Mouse (Mus musculus): ENCODE results near the gene Rbbp6. TPM values are rescaled to one million over a fixed set of nuclear protein-coding genes. Genes with fewer than 3 reads are reported as not detected.

The Rbbp6 gene
- 10 to 100 TPM; 26.0 to 34.3 (median 29.9) TPM for total RNA-seq (2022)

GRCm38 (mm10) chr7:122965386-122965785 lies at the start of gene Rbbp6:
TSS of gene Rbbp6 (plus strand) at chr7:122965686.
- no peak for DNase-seq (ENCODE audit: low spot score)

- DNase-seq (ENCODE audit: low spot score), result peak; percentile 69
Observed at GRCm38 (mm10) chr7:122919728-122920582, 45.5 kb upstream of the Rbbp6 start.

DNA sequence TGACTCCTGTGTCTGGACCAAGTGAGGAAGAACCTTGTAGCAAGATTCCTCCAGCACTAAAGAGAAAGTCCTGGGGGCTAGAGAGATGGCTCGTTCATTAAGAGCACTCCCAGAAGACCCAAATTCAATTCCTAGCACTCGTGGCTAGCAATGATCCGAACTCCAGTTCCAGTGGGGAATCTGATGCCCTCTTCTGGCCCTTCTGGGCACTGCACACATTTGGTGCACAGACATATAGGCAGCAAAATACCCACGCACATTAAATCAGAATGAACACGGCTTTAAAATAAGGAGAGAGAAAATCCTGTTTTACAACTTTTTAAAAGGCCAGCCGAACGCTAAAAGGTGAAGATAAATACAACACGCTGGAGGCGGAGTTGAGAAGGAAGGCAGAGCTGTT lies 43.9 kb upstream of the Rbbp6 start:
- no peak for DNase-seq (ENCODE audit: low spot score)

DNA sequence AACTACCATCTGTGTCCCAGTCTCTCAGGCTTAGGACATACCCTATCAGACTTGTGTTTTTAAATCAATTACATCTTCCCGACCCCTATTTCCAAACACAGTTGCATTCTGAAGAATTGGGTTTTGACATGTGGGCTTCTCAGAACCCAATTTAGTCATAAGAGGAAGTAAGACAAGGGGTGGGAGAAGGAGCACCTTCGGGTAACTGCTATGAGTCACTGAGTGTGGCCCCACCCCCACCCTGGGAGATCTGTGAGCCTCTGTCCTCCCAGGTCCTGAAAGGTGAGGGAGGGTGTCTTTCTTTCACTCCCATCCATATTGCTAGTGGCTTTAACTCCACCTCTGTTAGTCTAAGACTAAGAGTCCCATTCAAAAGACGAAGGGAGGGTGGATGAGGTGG lies 41.2 kb upstream of the Rbbp6 start:
- no peak for DNase-seq (ENCODE audit: low spot score)

GRCm38 (mm10) chr7:122930494-122930893 lies 35.0 kb upstream of the Rbbp6 start:
- peak; percentile 51 for DNase-seq (ENCODE audit: low spot score)

GRCm38 (mm10) chr7:122932171-122932570 lies 33.3 kb upstream of the Rbbp6 start:
- no peak for DNase-seq (ENCODE audit: low spot score)

- DNase-seq (ENCODE audit: low spot score), result no peak
Observed at GRCm38 (mm10) chr7:122936626-122937025, 28.9 kb upstream of the Rbbp6 start.

GRCm38 (mm10) chr7:122938197-122938596 lies 27.3 kb upstream of the Rbbp6 start:
- DNase-seq (ENCODE audit: low spot score), result no peak

DNA sequence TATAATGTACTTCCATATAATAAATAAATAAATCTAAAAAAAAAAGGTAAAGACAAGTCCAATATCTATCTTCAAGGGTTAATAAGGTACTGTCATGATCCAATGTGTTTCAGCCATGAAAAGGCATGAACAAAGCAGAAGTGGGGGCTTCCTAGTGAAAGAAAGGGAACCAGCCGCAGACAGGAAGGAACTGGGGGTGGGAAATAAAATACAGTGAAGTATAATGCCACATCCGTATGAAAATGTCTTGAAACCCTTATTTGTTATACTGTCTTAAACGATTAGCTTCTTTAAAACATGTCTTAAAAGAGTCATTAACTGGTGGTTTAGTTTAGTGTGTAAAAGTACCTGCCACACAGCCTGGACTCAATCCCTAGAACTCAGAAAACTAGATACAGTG lies 26.3 kb upstream of the Rbbp6 start:
- DNase-seq (ENCODE audit: low spot score), result no peak

GRCm38 (mm10) chr7:122940371-122941075 lies 25.0 kb upstream of the Rbbp6 start:
- no peak for DNase-seq (ENCODE audit: low spot score)

- DNase-seq (ENCODE audit: low spot score), result no peak
Observed at GRCm38 (mm10) chr7:122942111-122942510, 23.4 kb upstream of the Rbbp6 start.

GRCm38 (mm10) chr7:122945149-122945548 lies 20.3 kb upstream of the Rbbp6 start:
- DNase-seq (ENCODE audit: low spot score), result peak; percentile 70

DNA sequence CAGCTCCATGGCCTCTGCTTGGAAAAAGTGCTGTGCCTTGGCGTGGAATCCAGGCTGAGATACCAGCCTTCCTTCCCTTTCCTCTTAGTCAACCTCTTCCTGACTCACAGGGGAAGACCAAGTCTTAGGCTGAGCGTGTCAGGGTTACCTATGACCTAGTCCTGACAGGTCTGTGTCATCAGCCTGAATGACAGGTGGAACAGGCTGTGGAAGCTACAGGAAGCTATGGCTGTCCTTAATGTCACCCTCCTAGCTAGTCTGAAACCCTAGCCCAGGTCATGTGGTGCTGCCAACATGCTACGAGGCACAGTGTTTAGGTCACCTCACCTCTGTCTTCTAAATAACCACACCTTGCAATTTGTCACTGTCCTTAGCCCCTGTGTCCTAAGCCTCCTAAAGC lies 16.2 kb upstream of the Rbbp6 start:
- DNase-seq (ENCODE audit: low spot score), result no peak

DNA sequence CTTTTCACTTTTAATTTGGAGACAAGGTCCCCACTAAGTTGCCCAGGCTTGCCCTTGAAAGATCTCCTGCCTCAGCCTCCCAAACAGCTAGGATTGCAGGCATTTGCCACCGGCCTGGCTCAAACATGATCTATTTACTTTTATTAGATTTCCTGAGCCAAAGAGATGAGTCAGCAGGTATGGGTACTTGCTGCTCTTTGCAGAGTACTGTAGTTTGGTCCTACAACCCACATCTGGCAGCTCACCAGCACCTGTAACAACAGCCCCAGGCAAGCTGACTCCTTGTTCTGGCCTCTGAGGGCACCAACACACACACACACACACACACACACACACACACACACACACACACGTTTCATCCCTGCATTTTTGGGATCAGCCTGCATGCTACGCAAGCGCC lies 14.0 kb upstream of the Rbbp6 start:
- no peak for DNase-seq (ENCODE audit: low spot score)

- no peak for DNase-seq (ENCODE audit: low spot score)
Observed at GRCm38 (mm10) chr7:122952066-122952465, 13.4 kb upstream of the Rbbp6 start.

- no peak for DNase-seq (ENCODE audit: low spot score)
Observed at GRCm38 (mm10) chr7:122954451-122955225, 10.8 kb upstream of the Rbbp6 start.

DNA sequence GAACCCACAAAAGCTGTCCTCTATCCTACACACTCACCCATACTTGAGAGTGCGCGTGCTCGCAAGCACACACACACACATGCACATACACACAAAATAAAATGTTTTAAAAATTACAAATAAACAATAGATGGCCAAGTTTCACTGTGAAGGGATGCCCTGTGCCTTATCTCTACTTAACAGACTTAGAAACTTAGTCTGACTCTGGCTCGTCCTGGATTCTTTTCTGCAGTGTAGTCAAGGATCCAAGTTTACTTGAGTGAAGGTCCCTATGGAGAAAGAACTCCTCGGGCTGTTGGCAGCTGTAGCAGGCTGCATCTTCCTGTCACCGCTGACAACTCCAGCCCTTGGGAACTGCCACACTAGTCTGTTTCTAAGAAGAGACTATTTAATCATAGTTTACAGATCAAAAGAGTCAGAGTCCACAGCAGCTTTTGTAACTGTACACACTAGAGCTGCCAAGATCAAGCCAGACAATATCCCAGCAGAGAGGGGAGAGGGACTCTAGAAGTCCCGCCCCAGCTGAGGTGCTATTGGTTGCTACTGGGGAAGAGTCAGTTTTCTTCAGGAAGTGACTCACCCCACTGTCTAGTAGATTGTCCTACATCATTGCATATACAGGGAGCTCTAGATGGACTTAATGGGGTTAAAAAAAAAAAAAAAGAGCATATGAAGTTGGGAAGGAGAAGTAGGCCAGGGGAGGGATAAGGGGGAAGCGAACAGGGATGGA lies 10.1 kb upstream of the Rbbp6 start:
- DNase-seq (ENCODE audit: low spot score), result peak; percentile 35

GRCm38 (mm10) chr7:122968751-122969150 lies 3.3 kb downstream of the Rbbp6 start:
- no peak for DNase-seq (ENCODE audit: low spot score)

DNA sequence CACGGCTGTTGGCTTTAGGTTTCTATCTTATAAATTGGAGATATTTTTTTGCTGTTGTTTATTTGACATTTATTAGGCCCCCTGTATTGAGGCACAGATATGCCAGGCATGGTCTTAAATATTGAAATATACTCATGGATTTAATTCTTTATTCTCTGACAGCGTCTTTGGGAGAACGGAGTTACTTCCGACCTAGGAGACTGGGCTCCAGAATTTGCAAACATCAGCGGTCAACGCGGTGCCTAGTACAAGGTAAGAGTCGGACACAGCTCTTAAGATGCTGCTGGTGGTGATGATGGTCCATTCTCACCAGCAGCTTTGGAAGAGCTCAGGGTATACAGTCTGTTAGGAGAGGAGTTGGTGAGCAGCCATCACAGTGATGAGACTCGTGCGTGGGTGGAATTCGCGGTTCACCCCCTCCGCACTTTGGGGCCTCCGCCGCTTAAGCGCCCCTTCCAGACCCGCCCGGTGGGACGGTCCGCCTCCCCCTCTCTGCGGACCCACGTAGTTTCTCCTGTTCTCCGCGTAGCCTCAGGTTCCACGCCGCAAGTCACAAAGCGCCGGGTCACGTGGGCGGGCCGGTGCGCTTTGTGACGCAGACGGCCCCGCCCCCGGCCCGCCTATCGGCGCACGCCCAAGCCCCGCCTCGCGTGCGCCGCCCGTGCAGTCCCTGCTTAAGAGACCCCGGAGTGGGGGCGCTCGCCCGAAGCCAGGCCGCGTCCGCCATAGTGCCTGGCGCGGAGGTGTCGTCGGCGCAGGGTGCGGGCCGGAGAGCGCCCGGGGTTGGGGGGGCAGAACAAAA lies 3.9 kb downstream of the Rbbp6 start:
- DNase-seq (ENCODE audit: low spot score), result peak; percentile 88

DNA sequence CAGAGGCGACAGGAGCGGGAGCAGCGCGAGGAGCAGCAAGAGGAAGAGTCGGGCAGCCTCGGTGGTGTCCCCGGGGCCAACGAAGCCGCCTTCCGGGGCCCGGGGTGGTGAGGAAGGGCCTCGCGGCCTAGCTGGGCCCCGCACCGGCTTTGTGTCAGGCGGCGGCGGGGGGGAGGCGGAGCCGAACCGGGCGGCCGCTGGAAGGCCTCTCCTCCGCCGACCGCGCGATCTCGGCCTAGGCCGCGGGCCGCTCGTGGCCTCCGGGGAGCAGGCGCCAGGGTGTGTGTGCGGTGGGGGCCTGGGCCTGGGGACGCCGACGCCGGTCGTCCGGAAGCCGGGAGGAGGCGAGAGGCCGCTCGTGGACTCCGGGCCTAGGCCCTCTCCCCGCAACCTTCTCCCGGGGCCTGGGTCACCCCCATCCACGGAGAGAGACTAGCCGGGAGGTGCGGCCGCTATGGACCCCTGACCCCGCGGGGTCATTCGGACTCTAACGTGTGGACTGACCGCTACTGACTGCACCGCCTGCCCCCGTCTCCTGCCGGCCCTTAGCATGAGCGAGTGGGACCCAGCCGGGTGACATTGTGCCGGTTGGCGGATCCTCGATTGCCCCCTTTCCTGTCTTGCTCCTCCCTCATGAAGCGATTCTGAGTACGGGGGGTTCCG lies 4.8 kb downstream of the Rbbp6 start:
- peak; percentile 28 for DNase-seq (ENCODE audit: low spot score)
